Mouse (Mus musculus) heart, adult 2 months (tissue): ENCODE measurements around the gene Habp4. TPM values are rescaled to one million over a fixed set of nuclear protein-coding genes. Genes with fewer than 3 reads are reported as not detected.

Source experiments
- DNase-seq, 2 experiments: peaks; one replicate each; pipeline ENCODE4 v3.0.0; 2021
- H3K27ac ChIP-seq: fragments of 200-600 bp; 2 replicates; pipeline ENCODE4 v1.8.1; 2022
- H3K27me3 ChIP-seq: fragments of 200-500 bp; 2 replicates; pipeline ENCODE4 v1.6.1; 2012; ENCODE audit warnings: mild to moderate bottlenecking, low read length, inconsistent platforms, mixed read lengths; ENCODE audit not compliant: control insufficient read depth, insufficient read depth
- H3K36me3 ChIP-seq: fragments of 200-500 bp; 2 replicates; pipeline ENCODE4 v1.6.1; 2012; ENCODE audit warnings: low read length, inconsistent platforms; ENCODE audit not compliant: control insufficient read depth, insufficient read depth
- H3K4me1 ChIP-seq: fragments of 200-500 bp; 2 replicates; pipeline ENCODE4 v1.6.1; 2011; ENCODE audit warnings: low read length; ENCODE audit not compliant: control insufficient read depth, insufficient read depth
- H3K4me3 ChIP-seq: fragments of 200-600 bp; 2 replicates; pipeline ENCODE4 v1.8.1; 2022
- H3K79me2 ChIP-seq: fragments of 200-500 bp; replicated peaks from 2 replicates; pipeline ENCODE4 v1.6.1; 2012; ENCODE audit warnings: mild to moderate bottlenecking, inconsistent platforms, low read length, moderate library complexity, mixed read lengths; ENCODE audit not compliant: control insufficient read depth, insufficient read depth
- H3K9ac ChIP-seq: fragments of 200-500 bp; 2 replicates; pipeline ENCODE4 v1.6.1; 2012; ENCODE audit warnings: low read depth, mild to moderate bottlenecking, control low read depth, inconsistent platforms, low read length, mixed read lengths
- CTCF ChIP-seq: fragments of 200-600 bp; IDR thresholded peaks from 2 replicates; pipeline ENCODE4 v1.8.1; 2022; ENCODE audit warnings: antibody characterized with exemption, mild to moderate bottlenecking, moderate library complexity
- EP300 ChIP-seq: fragments of 200-500 bp; IDR thresholded peaks from 2 replicates; pipeline ENCODE4 v1.6.1; 2011; ENCODE audit warnings: low read depth, low read length, control low read depth; ENCODE audit not compliant: insufficient read depth
- POLR2A ChIP-seq: fragments of 200-500 bp; IDR thresholded peaks from 2 replicates; pipeline ENCODE4 v1.6.1; 2011; ENCODE audit warnings: mild to moderate bottlenecking, low read depth, low read length, control low read depth; ENCODE audit not compliant: insufficient read depth
- WGBS: fragments of 180-500 bp; shearing (Covaris S2); methylation state at CpG from one replicate; pipeline ENCODE4 v1.1.7; 2018; 5-methylcytosine and 5-hydroxymethylcytosine counted together
- intact Hi-C: fragments of 180-260 bp; cut with DNase I; formaldehyde crosslinking; loops from one replicate; pipeline ENCODE4 v1.15.1; 2025
- polyA plus RNA-seq: library from polyadenylated mRNA; depleted of rRNA; stranded (reverse); fragments of >200 nt; gene quantifications from 2 replicates; pipeline ENCODE4 v1.2.3, GENCODE M21; 2012
- total RNA-seq, 2 experiments: library from RNA; stranded (reverse); gene quantifications; 2 replicates each; pipeline ENCODE4 v1.2.3; 2021

The Habp4 gene
- total and polyA plus RNA-seq, 3 experiments: 29.3 to 48.2 (median 47.7) TPM

GRCm38 (mm10) chr13:64178746-64179652, 17.4 kb downstream of the Habp4 start:
- Histone ChIP-seq H3K4me1 (no peaks in the 10 kb centered on the region), H3K27ac (no peak overlapping the region), H3K79me2 (no peaks in the 10 kb centered on the region), H3K36me3 (no peaks in the 10 kb centered on the region), H3K27me3 (no peaks in the 10 kb centered on the region), H3K9ac (no peak overlapping the region), H3K4me3 (no peak overlapping the region)
- intact Hi-C loops: no loop called here
- TF ChIP-seq CTCF: no peak
- TF ChIP-seq POLR2A: no peak
- WGBS: 81% methylated on average over 13 of the region's 13 CpGs
- DNase-seq: no peak

GRCm38 (mm10) chr13:64180300-64180699, 18.7 kb downstream of the Habp4 start:
- intact Hi-C loops: loop anchor here (5.0 kb wide), 1 partner anchor 257 kb away; no protein-coding TSS in a partner anchor

GRCm38 (mm10) chr13:64180888-64181287, 19.3 kb downstream of the Habp4 start:
- no peak overlapping the region for H3K4me3 ChIP-seq
- H3K36me3 ChIP-seq: no peaks in the 10 kb centered on the region
- no peak for DNase-seq
- no peak overlapping the region for H3K9ac ChIP-seq
- H3K4me1 ChIP-seq: no peaks in the 10 kb centered on the region
- no peak overlapping the region for H3K27ac ChIP-seq
- intact Hi-C loops: loop anchor here (1.0 to 5.0 kb wide), 2 partner anchors 125 to 256 kb away; no protein-coding TSS in a partner anchor
- no peaks in the 10 kb centered on the region for H3K79me2 ChIP-seq
- WGBS: 85% methylated on average over 3 of the region's 3 CpGs
- H3K27me3 ChIP-seq: no peaks in the 10 kb centered on the region
- TF ChIP-seq EP300 (no peak), CTCF (peak; percentile 90), POLR2A (no peak)

More at GRCm38 (mm10) chr13:64180300-64180699, 18.7 kb downstream of the Habp4 start:
- H3K27me3 ChIP-seq: no peaks in the 10 kb centered on the region
- no peaks in the 10 kb centered on the region for H3K79me2 ChIP-seq
- no peak for TF ChIP-seq POLR2A
- 0 out of 2 replicates have a peak, but pooled peaks have one; percentile 16 for TF ChIP-seq CTCF
- DNase-seq: no peak
- no peak overlapping the region for H3K27ac ChIP-seq
- H3K36me3 ChIP-seq: no peaks in the 10 kb centered on the region
- WGBS: 76% methylated on average over 4 of the region's 4 CpGs
- H3K4me3 ChIP-seq: no peak overlapping the region
- no peak overlapping the region for H3K9ac ChIP-seq
- H3K4me1 ChIP-seq: no peaks in the 10 kb centered on the region

GRCm38 (mm10) chr13:64182091-64182490, 20.5 kb downstream of the Habp4 start:
- H3K4me3 ChIP-seq: no peak overlapping the region
- H3K79me2 ChIP-seq: no peaks in the 10 kb centered on the region
- H3K27me3 ChIP-seq: no peaks in the 10 kb centered on the region
- no peak overlapping the region for H3K27ac ChIP-seq
- no peaks in the 10 kb centered on the region for H3K4me1 ChIP-seq
- TF ChIP-seq POLR2A: no peak
- no peak for TF ChIP-seq CTCF
- no peak for TF ChIP-seq EP300
- H3K9ac ChIP-seq: no peak overlapping the region
- no peaks in the 10 kb centered on the region for H3K36me3 ChIP-seq
- no peak for DNase-seq
- WGBS: 55% methylated on average over 2 of the region's 2 CpGs
- intact Hi-C loops: loop anchor here (5.0 kb wide), 1 partner anchor 255 kb away; no protein-coding TSS in a partner anchor

- Histone ChIP-seq H3K27me3 (no peaks in the 10 kb centered on the region), H3K4me3 (no peak overlapping the region), H3K4me1 (no peaks in the 10 kb centered on the region), H3K9ac (no peak overlapping the region), H3K79me2 (no peaks in the 10 kb centered on the region), H3K27ac (no peak overlapping the region), H3K36me3 (no peaks in the 10 kb centered on the region)
- DNase-seq: no peak
- intact Hi-C loops: loop anchor here (5.0 kb wide), 1 partner anchor 254 kb away; no protein-coding TSS in a partner anchor
- 83% methylated on average over 4 of the region's 4 CpGs for WGBS
- TF ChIP-seq EP300: no peak
- no peak for TF ChIP-seq POLR2A
- TF ChIP-seq CTCF: no peak
These were observed 22.0 kb downstream of the Habp4 start for GRCm38 (mm10) chr13:64183583-64183982.

- intact Hi-C loops: loop anchor here (5.0 kb wide), 1 partner anchor 253 kb away; no protein-coding TSS in a partner anchor
- 66% methylated on average over 10 of the region's 10 CpGs for WGBS
These were observed 22.7 kb downstream of the Habp4 start for GRCm38 (mm10) chr13:64184361-64184760.

More at GRCm38 (mm10) chr13:64184361-64184760, 22.7 kb downstream of the Habp4 start:
- Histone ChIP-seq H3K79me2 (no peaks in the 10 kb centered on the region), H3K4me3 (no peak overlapping the region), H3K36me3 (no peaks in the 10 kb centered on the region), H3K9ac (no peak overlapping the region), H3K4me1 (no peaks in the 10 kb centered on the region), H3K27ac (no peak overlapping the region), H3K27me3 (no peaks in the 10 kb centered on the region)
- TF ChIP-seq EP300 (no peak), POLR2A (no peak), CTCF (no peak)
- no peak for DNase-seq
